31 mouse cellular contexts compared by ENCODE assay signal in the genomic region with DNA sequence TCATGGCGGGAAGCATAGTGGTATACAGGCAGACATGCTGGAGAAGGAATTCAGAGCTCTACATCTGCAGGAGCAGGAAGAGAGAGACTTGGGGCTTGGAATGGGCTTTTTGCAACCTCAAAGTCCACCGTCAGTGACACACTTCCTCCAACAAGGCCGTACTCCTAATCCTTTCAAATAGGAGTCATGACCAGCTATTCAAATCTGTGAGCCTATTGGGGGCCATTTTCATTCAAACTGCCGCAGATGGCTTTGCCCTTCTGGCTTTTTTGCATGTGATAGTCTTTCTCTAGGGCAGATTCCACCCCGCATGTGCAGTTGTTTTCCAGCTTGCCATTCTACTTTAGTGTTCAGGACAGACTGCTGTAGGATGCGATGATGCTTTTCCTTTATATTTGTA. TPM values are rescaled to one million over a fixed set of nuclear protein-coding genes. Genes with fewer than 3 reads are reported as not detected.
DNase-seq lines count a peak whose midpoint lies in the region; ATAC-seq and TF ChIP-seq lines count a peak whose summit lies in the region.
"Had no signal": no experiment of that assay in that cellular context is flagged by ENCODE, and none has a peak within 500 bp of the region (broad histone marks: within the 10 kb centered on the region; RNA-seq: fewer than 3 reads in every experiment).

No protein-coding gene starts in this region.

- H3K36me3 ChIP-seq in E14TG2a.4 (ENCODE audit: insufficient read depth, low read length), result peaks cover 45% of the 10 kb centered on the region
- H3K36me3 ChIP-seq: embryonic facial prominence, embryonic 12.5 days; forebrain, embryonic 12.5 days had no signal

- no peaks in the 10 kb centered on the region for H3K27me3 ChIP-seq in E14TG2a.4 (ENCODE audit: insufficient read depth, low read length)
- H3K27me3 ChIP-seq: CH12.LX; embryonic facial prominence, embryonic 12.5 days; embryonic facial prominence, embryonic 15.5 days; forebrain, embryonic 12.5 days; heart, embryonic 13.5 days; Patski had no signal

- peaks cover 61% of the 10 kb centered on the region for H3K4me1 ChIP-seq in E14TG2a.4 (replicated peaks; ENCODE audit: low read depth, low read length)
- peaks cover 61% of the 10 kb centered on the region for H3K4me1 ChIP-seq in bone marrow macrophage, adult 2 months (ENCODE audit: control insufficient read depth, insufficient read depth, low read length)
- H3K4me1 ChIP-seq: embryonic facial prominence, embryonic 12.5 days; embryonic facial prominence, embryonic 15.5 days; forebrain, embryonic 12.5 days; heart, embryonic 10.5 days; heart, embryonic 13.5 days had no signal

- TF ChIP-seq CTCF in layer of hippocampus, adult 2 months (conservative IDR thresholded peaks at IDR 0.05), result no peak
- no peak for TF ChIP-seq CTCF in E14TG2a.4 (conservative IDR thresholded peaks at IDR 0.05; ENCODE audit: low read length)
- no peak for TF ChIP-seq CTCF in bone marrow macrophage, adult 2 months (IDR thresholded peaks at IDR 0.05; ENCODE audit: low read depth, low read length)

- H3K4me3 ChIP-seq in layer of hippocampus, adult 2 months, result no peak overlapping the region
- 0 out of 2 replicates have a peak overlapping the region, but pooled peaks have one; percentile 3 for H3K4me3 ChIP-seq in E14TG2a.4 (replicated peaks; ENCODE audit: low read length)
- H3K4me3 ChIP-seq in bone marrow macrophage, adult 2 months (ENCODE audit: insufficient read depth, low read length), result no peak overlapping the region
- H3K4me3 ChIP-seq: embryonic facial prominence, embryonic 12.5 days; embryonic facial prominence, embryonic 15.5 days; forebrain, embryonic 12.5 days; heart, adult 2 months; heart, embryonic 10.5 days; heart, embryonic 13.5 days had no signal

- H3K9me3 ChIP-seq in E14TG2a.4 (ENCODE audit: low read length), result no peaks in the 10 kb centered on the region
- H3K9me3 ChIP-seq: embryonic facial prominence, embryonic 12.5 days; embryonic facial prominence, embryonic 15.5 days; forebrain, embryonic 12.5 days; G1E; heart, embryonic 10.5 days; heart, embryonic 13.5 days had no signal

- no peak for DNase-seq in layer of hippocampus, adult 2 months (ENCODE audit: low spot score in 2 of 2)
- DNase-seq in layer of hippocampus, adult 11-12 months (ENCODE audit: low spot score), result no peak
- DNase-seq in ES-CJ7 (ENCODE audit: low read depth, low spot score), result peak; percentile 55
- DNase-seq in embryo, embryonic 11 days, result no peak
- no peak for DNase-seq in adrenal gland, adult (ENCODE audit: inconsistent age in 2 of 2, low spot score in 1 of 2)
- DNase-seq: B cell, adult 2 months; cerebellum, adult 18-20 months; cerebellum, adult 9-10 months; cerebellum, postnatal 14 days; gastrocnemius, postnatal 10 days; gastrocnemius, postnatal 36 days; heart, adult 2 months; heart, postnatal 14 days; heart, postnatal 4 days; kidney, adult 11 months had no signal

- ATAC-seq in cerebellum, adult (ENCODE audit: insufficient number of reproducible peaks, low FRiP score, low TSS enrichment), result no peak
- ATAC-seq: activated CD4-positive, CD25-positive, alpha-beta regulatory T cell, adult 4 months; forebrain, embryonic 16.5 days; hindbrain, postnatal 0 days; inflammation-experienced regulatory T-cells, adult 6 months; Patski had no signal

- no peak for TF ChIP-seq POLR2A in bone marrow macrophage, adult 2 months (IDR thresholded peaks at IDR 0.05; ENCODE audit: borderline replicate concordance, low read depth, low read length)

- H3K27ac ChIP-seq in layer of hippocampus, adult 2 months, result peak overlapping the region; percentile 59; the same call in 1 of the 2 replicates
- peak overlapping the region; percentile 89 for H3K27ac ChIP-seq in bone marrow macrophage, adult 2 months (ENCODE audit: insufficient read depth, low read depth, low read length)
- H3K27ac ChIP-seq: embryonic facial prominence, embryonic 12.5 days; embryonic facial prominence, embryonic 15.5 days; forebrain, embryonic 12.5 days; heart, adult 2 months; heart, embryonic 10.5 days; heart, embryonic 13.5 days; hindbrain, embryonic 14.5 days; hindbrain, postnatal 0 days had no signal

RNA-seq across cellular contexts. Expression of a gene that starts 6.5 kb away (rescaled TPM):
- 10 to 100 TPM; 28.3 to 29.4 TPM for total RNA-seq in layer of hippocampus, adult 2 months (2021)
- 20.4 and 20.6 TPM in 2 replicates for polyA plus RNA-seq in bone marrow macrophage, adult 2 months (2012; ENCODE audit: insufficient read depth, insufficient read length, missing spikeins)

RNA-seq across cellular contexts. Expression of a gene that starts 25.4 kb away (rescaled TPM):
- 1 to 10 TPM; 8.6 to 9.6 TPM for total RNA-seq in layer of hippocampus, adult 2 months (2021)
- 1.4 and 4.9 TPM in 2 replicates for polyA plus RNA-seq in bone marrow macrophage, adult 2 months (2012; ENCODE audit: insufficient read depth, insufficient read length, missing spikeins)

RNA-seq across cellular contexts. Expression of a gene that starts 42.2 kb away (rescaled TPM):
- total RNA-seq in layer of hippocampus, adult 2 months (2021), result 10 to 100 TPM; 26.8 to 29.1 TPM
- polyA plus RNA-seq in bone marrow macrophage, adult 2 months (2012; ENCODE audit: insufficient read depth, insufficient read length, missing spikeins), result 19.4 and 20.8 TPM in 2 replicates

RNA-seq across cellular contexts. Expression of a gene that starts 59.6 kb away (rescaled TPM):
- total RNA-seq in layer of hippocampus, adult 2 months (2021), result 10 to 100 TPM; 32.3 to 34.3 TPM
- 23.8 and 30.3 TPM in 2 replicates for polyA plus RNA-seq in bone marrow macrophage, adult 2 months (2012; ENCODE audit: insufficient read depth, insufficient read length, missing spikeins)

RNA-seq across cellular contexts. Expression of a gene that starts 59.7 kb away (rescaled TPM):
- total RNA-seq in layer of hippocampus, adult 2 months (2021), result 1 to 10 TPM; 6.6 to 8.5 TPM
- 13.2 and 13.7 TPM in 2 replicates for polyA plus RNA-seq in bone marrow macrophage, adult 2 months (2012; ENCODE audit: insufficient read depth, insufficient read length, missing spikeins)
